Mouse (Mus musculus) small intestine, adult 2 months (tissue): Measurements from ENCODE around the gene Pcca. TPM values are rescaled to one million over a fixed set of nuclear protein-coding genes. Genes with fewer than 3 reads are reported as not detected.

ENCODE experiments used
- H3K27ac ChIP-seq: fragments of 200-500 bp; 2 replicates; pipeline ENCODE4 v1.5.1; 2012; ENCODE audit warnings: low read depth, low read length, control low read depth, inconsistent platforms; ENCODE audit not compliant: insufficient read depth
- H3K27me3 ChIP-seq: fragments of 200-500 bp; 2 replicates; pipeline ENCODE4 v1.6.1; 2012; ENCODE audit warnings: mild to moderate bottlenecking, moderate library complexity, low read length, inconsistent platforms; ENCODE audit not compliant: control insufficient read depth, insufficient read depth
- H3K36me3 ChIP-seq: fragments of 200-500 bp; 2 replicates; pipeline ENCODE4 v1.6.1; 2012; ENCODE audit warnings: mild to moderate bottlenecking, low read length, control low read depth, inconsistent platforms; ENCODE audit not compliant: control insufficient read depth, insufficient read depth
- H3K4me1 ChIP-seq: fragments of 200-500 bp; 2 replicates; pipeline ENCODE4 v1.6.1; 2012; ENCODE audit warnings: low read length, inconsistent platforms, mixed read lengths; ENCODE audit not compliant: control insufficient read depth, insufficient read depth, insufficient read length
- H3K4me3 ChIP-seq: fragments of 200-500 bp; 2 replicates; pipeline ENCODE4 v1.5.1; 2012; ENCODE audit warnings: low read depth, mild to moderate bottlenecking, control low read depth, inconsistent platforms, low read length, moderate library complexity
- CTCF ChIP-seq: fragments of 200-500 bp; IDR thresholded peaks from 2 replicates; pipeline ENCODE4 v1.5.1; 2012; ENCODE audit warnings: low read depth, mild to moderate bottlenecking, control low read depth, inconsistent platforms, low read length, moderate library complexity, mixed read lengths; ENCODE audit not compliant: insufficient replicate concordance, insufficient read length; ENCODE audit errors: extremely low read depth
- POLR2A ChIP-seq: fragments of 200-500 bp; IDR thresholded peaks from 2 replicates; pipeline ENCODE4 v1.6.1; 2012; ENCODE audit warnings: low read depth, mild to moderate bottlenecking, control low read depth, inconsistent platforms, low read length, moderate library complexity
- WGBS: fragments of 180-500 bp; shearing (Covaris S2); methylation state at CpG from one replicate; pipeline ENCODE4 v1.1.7; 2018; 5-methylcytosine and 5-hydroxymethylcytosine counted together
- polyA plus RNA-seq: library from polyadenylated mRNA; depleted of rRNA; stranded (reverse); fragments of >200 nt; gene quantifications from 2 replicates; pipeline ENCODE4 v1.2.3, GENCODE M21; 2012

Gene Pcca
- polyA plus RNA-seq, 1 experiment = 2.1 TPM

GRCm38 (mm10) chr14:122598802-122599201, 64.7 kb downstream of the Pcca start:
- Histone ChIP-seq H3K4me1 (0 out of 2 replicates have a peak, but pooled peaks cover 1% of the 10 kb centered on the region), H3K27me3 (no peaks in the 10 kb centered on the region), H3K4me3 (no peak overlapping the region), H3K36me3 (no peaks in the 10 kb centered on the region), H3K27ac (no peak overlapping the region)
- WGBS = 46% methylated on average over 2 of the region's 2 CpGs
- TF ChIP-seq POLR2A (no peak), CTCF (no peak)

GRCm38 (mm10) chr14:122599839-122600238, 65.7 kb downstream of the Pcca start:
- Histone ChIP-seq H3K27me3 (no peaks in the 10 kb centered on the region), H3K4me1 (peaks cover 1% of the 10 kb centered on the region; the same call in 1 of the 2 replicates), H3K36me3 (no peaks in the 10 kb centered on the region), H3K27ac (no peak overlapping the region), H3K4me3 (no peak overlapping the region)
- TF ChIP-seq POLR2A = no peak
- TF ChIP-seq CTCF = no peak
- WGBS = 86% methylated on average over 9 of the region's 9 CpGs

GRCm38 (mm10) chr14:122602701-122603100, 68.6 kb downstream of the Pcca start:
- no peak for TF ChIP-seq POLR2A
- no peak for TF ChIP-seq CTCF
- Histone ChIP-seq H3K4me1 (peaks cover 1% of the 10 kb centered on the region; the same call in 1 of the 2 replicates), H3K36me3 (no peaks in the 10 kb centered on the region), H3K4me3 (no peak overlapping the region), H3K27me3 (no peaks in the 10 kb centered on the region), H3K27ac (no peak overlapping the region)
- WGBS = 83% methylated on average over 2 of the region's 2 CpGs

DNA sequence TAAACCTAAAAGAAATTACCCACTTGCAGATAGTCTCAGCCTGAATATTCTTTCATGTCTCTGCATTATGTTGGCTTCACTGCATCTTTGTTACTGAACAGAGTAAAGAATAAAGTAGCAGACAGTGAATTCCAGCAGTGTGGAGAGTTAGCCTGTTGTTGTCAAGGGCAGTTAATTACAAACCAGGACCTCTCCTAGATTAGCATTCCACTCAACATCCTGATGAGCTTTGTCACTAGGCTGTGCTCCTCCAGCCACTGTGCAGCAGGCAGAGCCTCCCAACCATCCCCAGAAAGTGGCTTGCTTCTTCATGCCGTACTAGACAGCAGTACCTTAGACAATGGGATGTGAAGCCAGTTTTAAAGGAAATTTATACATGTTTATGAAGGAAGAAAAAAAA, 72.4 kb downstream of the Pcca start:
- no peak for TF ChIP-seq POLR2A
- no peak for TF ChIP-seq CTCF
- 93% methylated on average over 1 of the region's 1 CpGs for WGBS
- Histone ChIP-seq H3K4me3 (no peak overlapping the region), H3K36me3 (no peaks in the 10 kb centered on the region), H3K27ac (no peak overlapping the region), H3K27me3 (no peaks in the 10 kb centered on the region), H3K4me1 (peaks cover 1% of the 10 kb centered on the region; the same call in 1 of the 2 replicates)

GRCm38 (mm10) chr14:122607456-122607855, 73.3 kb downstream of the Pcca start:
- H3K4me1 ChIP-seq = peaks cover 1% of the 10 kb centered on the region; the same call in 1 of the 2 replicates
- 87% methylated on average over 4 of the region's 4 CpGs for WGBS
- H3K4me3 ChIP-seq = no peak overlapping the region
- no peak for TF ChIP-seq POLR2A
- no peak for TF ChIP-seq CTCF
- H3K27me3 ChIP-seq = no peaks in the 10 kb centered on the region
- H3K27ac ChIP-seq = no peak overlapping the region
- no peaks in the 10 kb centered on the region for H3K36me3 ChIP-seq

GRCm38 (mm10) chr14:122608323-122608722, 74.2 kb downstream of the Pcca start:
- H3K27ac ChIP-seq = no peak overlapping the region
- WGBS = 85% methylated on average over 2 of the region's 2 CpGs
- H3K36me3 ChIP-seq = no peaks in the 10 kb centered on the region
- TF ChIP-seq CTCF (no peak), POLR2A (no peak)
- no peak overlapping the region for H3K4me3 ChIP-seq
- peaks cover under 1% of the 10 kb centered on the region; the same call in 1 of the 2 replicates for H3K4me1 ChIP-seq
- H3K27me3 ChIP-seq = no peaks in the 10 kb centered on the region

GRCm38 (mm10) chr14:122611035-122611434, 76.9 kb downstream of the Pcca start:
- Histone ChIP-seq H3K27ac (no peak overlapping the region), H3K36me3 (no peaks in the 10 kb centered on the region), H3K4me3 (no peak overlapping the region), H3K27me3 (no peaks in the 10 kb centered on the region), H3K4me1 (no peaks in the 10 kb centered on the region)
- 96% methylated on average over 4 of the region's 4 CpGs for WGBS
- TF ChIP-seq POLR2A (no peak), CTCF (no peak)

DNA sequence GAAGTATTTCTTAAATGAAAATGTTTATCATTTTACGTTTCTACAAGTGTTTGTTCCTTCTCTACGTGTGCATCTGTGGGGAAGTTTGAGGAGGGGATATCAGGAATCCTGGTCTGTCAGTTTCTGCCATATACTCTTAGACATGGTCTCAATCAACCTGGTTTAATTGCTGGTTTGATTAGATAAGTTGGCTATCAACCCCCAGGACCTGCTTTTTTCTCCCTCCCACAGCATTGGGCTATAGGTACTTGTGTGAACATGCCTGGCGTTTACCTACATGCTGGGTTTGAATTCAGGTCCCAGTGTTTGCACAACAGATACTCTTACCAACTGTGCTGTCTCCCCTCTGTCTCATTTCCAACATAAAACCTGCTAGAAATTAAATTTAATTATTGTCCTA, 78.2 kb downstream of the Pcca start:
- TF ChIP-seq POLR2A (no peak), CTCF (no peak)
- 56% methylated on average over 3 of the region's 3 CpGs for WGBS

More for the DNA sequence above, 78.2 kb downstream of the Pcca start:
- Histone ChIP-seq H3K27me3 (no peaks in the 10 kb centered on the region), H3K36me3 (0 out of 2 replicates have a peak, but pooled peaks cover 1% of the 10 kb centered on the region), H3K4me3 (no peak overlapping the region), H3K27ac (no peak overlapping the region), H3K4me1 (no peaks in the 10 kb centered on the region)
